Mouse (Mus musculus) CH12.LX (cell line): ENCODE results near the gene Tpsb2. TPM values are rescaled to one million over a fixed set of nuclear protein-coding genes. Genes with fewer than 3 reads are reported as not detected.

Experiments used
- DNase-seq: peaks from one replicate; pipeline ENCODE4 v3.0.0-alpha.2; 2013; ENCODE audit errors: extremely low read depth
- H3K27ac ChIP-seq: 2 replicates; pipeline ENCODE4 v1.5.1; 2012; ENCODE audit warnings: low read depth, mild to moderate bottlenecking, control low read depth, moderate library complexity; ENCODE audit not compliant: insufficient read depth
- H3K27me3 ChIP-seq: replicated peaks from 2 replicates; pipeline ENCODE3; 2012; ENCODE audit warnings: inconsistent platforms
- H3K36me3 ChIP-seq, 2 experiments: replicated peaks in 1 of 2; 2 replicates each; pipeline versions ENCODE3 to v1.6.1; 2012; ENCODE audit warnings: inconsistent platforms in 1 of 2, low read length in 1 of 2, mild to moderate bottlenecking in 1 of 2, mixed read lengths in 1 of 2, moderate library complexity in 1 of 2; ENCODE audit not compliant: control insufficient read depth in 1 of 2, insufficient read depth in 1 of 2
- H3K4me1 ChIP-seq, 2 experiments: 2 replicates each; pipeline ENCODE4 v1.6.1; 2012; ENCODE audit warnings: inconsistent platforms in 1 of 2, moderate library complexity in 1 of 2; ENCODE audit not compliant: insufficient read depth in 2 of 2, control insufficient read depth in 1 of 2
- H3K4me2 ChIP-seq: 2 replicates; pipeline ENCODE4 v1.6.1; 2012; ENCODE audit warnings: low read depth, mild to moderate bottlenecking, control low read depth; ENCODE audit not compliant: poor library complexity, insufficient read depth, severe bottlenecking
- H3K4me3 ChIP-seq, 3 experiments: fragments of 150-350 bp in 1 of 3; sonication (generic) in 1 of 3; replicated peaks in 1 of 3; 2 replicates each; pipeline versions ENCODE3 to v1.5.1; 2011 to 2012; ENCODE audit warnings: low read depth in 2 of 3, low read length in 2 of 3, mild to moderate bottlenecking in 2 of 3, moderate library complexity in 2 of 3, control low read depth in 1 of 3, improper control_type of control experiment in 1 of 3, inconsistent platforms in 1 of 3, mixed read lengths in 1 of 3; ENCODE audit not compliant: poor library complexity in 1 of 3
- H3K79me2 ChIP-seq: replicated peaks from 2 replicates; pipeline ENCODE4 v1.6.1; 2012; ENCODE audit warnings: mild to moderate bottlenecking, moderate library complexity; ENCODE audit not compliant: control insufficient read depth, poor library complexity, insufficient read depth, severe bottlenecking; ENCODE audit errors: extremely low read depth
- H3K9ac ChIP-seq: 2 replicates; pipeline ENCODE4 v1.6.1; 2012; ENCODE audit warnings: low read depth, mild to moderate bottlenecking, control low read depth, moderate library complexity; ENCODE audit not compliant: insufficient read depth
- H3K9me3 ChIP-seq: replicated peaks from 2 replicates; pipeline ENCODE3; 2012; ENCODE audit warnings: low read length, inconsistent platforms, mixed read lengths
- CHD1 ChIP-seq: IDR thresholded peaks from 2 replicates; pipeline ENCODE4 v1.6.1; 2012; ENCODE audit warnings: low read depth, low read length, improper control_type of control experiment, inconsistent platforms
- E2F4 ChIP-seq: IDR thresholded peaks from 2 replicates; pipeline ENCODE4 v1.6.1; 2011; ENCODE audit warnings: low read depth, low read length, improper control_type of control experiment; ENCODE audit not compliant: insufficient replicate concordance
- ELF1 ChIP-seq: IDR thresholded peaks from 2 replicates; pipeline ENCODE4 v1.6.1; 2014; ENCODE audit warnings: low read depth, mild to moderate bottlenecking, inconsistent platforms, low read length, improper control_type of control experiment
- GABPA ChIP-seq: IDR thresholded peaks from 2 replicates; pipeline ENCODE4 v1.6.1; 2012; ENCODE audit warnings: low read depth, low read length, improper control_type of control experiment, inconsistent platforms; ENCODE audit not compliant: insufficient replicate concordance
- JUN ChIP-seq: IDR thresholded peaks from 2 replicates; pipeline ENCODE4 v1.6.1; 2011; ENCODE audit warnings: low read depth, mild to moderate bottlenecking, low read length, improper control_type of control experiment, moderate library complexity; ENCODE audit not compliant: insufficient read depth
- KAT2A ChIP-seq: IDR thresholded peaks from 2 replicates; pipeline ENCODE4 v1.6.1; 2012; ENCODE audit warnings: low read length, improper control_type of control experiment, inconsistent platforms; ENCODE audit not compliant: insufficient replicate concordance
- MAFK ChIP-seq: IDR thresholded peaks from 2 replicates; pipeline ENCODE4 v1.6.1; 2011; ENCODE audit warnings: low read length, improper control_type of control experiment; ENCODE audit not compliant: insufficient replicate concordance
- MAZ ChIP-seq: IDR thresholded peaks from 2 replicates; pipeline ENCODE4 v1.6.1; 2012; ENCODE audit warnings: low read depth, mild to moderate bottlenecking, inconsistent platforms, low read length, improper control_type of control experiment, moderate library complexity
- MXI1 ChIP-seq: IDR thresholded peaks from 2 replicates; pipeline ENCODE4 v1.6.1; 2011; ENCODE audit warnings: mild to moderate bottlenecking, low read depth, low read length, improper control_type of control experiment
- MYC ChIP-seq: IDR thresholded peaks from 2 replicates; pipeline ENCODE4 v1.6.1; 2011; ENCODE audit warnings: low read depth, mild to moderate bottlenecking, improper control_type of control experiment, low read length
- NELFE ChIP-seq: IDR thresholded peaks from 2 replicates; pipeline ENCODE4 v1.6.1; 2011; ENCODE audit warnings: low read depth, low read length, improper control_type of control experiment
- NRF1 ChIP-seq: IDR thresholded peaks from 2 replicates; pipeline ENCODE4 v1.6.1; 2014; ENCODE audit warnings: low read depth, mild to moderate bottlenecking, inconsistent platforms, low read length, improper control_type of control experiment, moderate library complexity
- PAX5 ChIP-seq: IDR thresholded peaks from 2 replicates; pipeline ENCODE4 v1.6.1; 2012; ENCODE audit warnings: low read length, inconsistent platforms, mixed read lengths
- POLR2A ChIP-seq: IDR thresholded peaks from 2 replicates; pipeline ENCODE4 v1.6.1; 2011; ENCODE audit warnings: low read depth, mild to moderate bottlenecking, improper control_type of control experiment, low read length
- POLR2AphosphoS2 ChIP-seq: IDR thresholded peaks from 2 replicates; pipeline ENCODE4 v1.6.1; 2011; ENCODE audit warnings: low read depth, low read length, improper control_type of control experiment
- SMC3 ChIP-seq: IDR thresholded peaks from 2 replicates; pipeline ENCODE4 v1.6.1; 2011; ENCODE audit warnings: low read depth, low read length, improper control_type of control experiment
- TBP ChIP-seq: conservative IDR thresholded peaks from 2 replicates; pipeline ENCODE4 v1.6.1; 2011; ENCODE audit warnings: low read depth, low read length, improper control_type of control experiment
- UBTF ChIP-seq: IDR thresholded peaks from 2 replicates; pipeline ENCODE4 v1.6.1; 2012; ENCODE audit warnings: low read depth, mild to moderate bottlenecking, inconsistent platforms, low read length, improper control_type of control experiment, moderate library complexity
- ZMIZ1 ChIP-seq: IDR thresholded peaks from 2 replicates; pipeline ENCODE4 v1.6.1; 2012; ENCODE audit warnings: low read depth, mild to moderate bottlenecking, inconsistent platforms, low read length, improper control_type of control experiment
- ZNF384 ChIP-seq: IDR thresholded peaks from 2 replicates; pipeline ENCODE4 v1.6.1; 2012; ENCODE audit warnings: low read depth, low read length, improper control_type of control experiment, inconsistent platforms
- dilution Hi-C: fragments of 300-500 bp; cut with MboI; formaldehyde crosslinking; loops from 2 replicates; pipeline ENCODE4 v1.14.3; 2020; ENCODE audit warnings: low sequenced_read_pairs; ENCODE audit not compliant: extremely low pct_unique_long_range_greater_than_20kb, extremely low pct_ligation_motif_present
- in situ Hi-C: fragments of 300-500 bp; cut with MboI; formaldehyde crosslinking; loops from 3 replicates; pipeline ENCODE4 v1.14.3; 2019; ENCODE audit warnings: low sequenced_read_pairs, low pct_ligation_motif_present, low pct_unique_long_range_greater_than_20kb, mixed read lengths
- polyA plus RNA-seq: library from polyadenylated mRNA; unstranded; fragments of >175 nt; gene quantifications from 2 replicates; pipeline ENCODE4 v1.2.1, GENCODE M21; 2012; ENCODE audit warnings: low read depth; ENCODE audit not compliant: insufficient read length
- total RNA-seq, 2 experiments: library from RNA; depleted of rRNA; stranded (reverse); fragments of 300-350 nt in 1 of 2; fragments of >200 nt in 1 of 2; gene quantifications; 2 replicates each; pipeline ENCODE4 v1.2.3; 2012 to 2014

Gene Tpsb2
- total and polyA plus RNA-seq, 3 experiments, result not detected

DNA sequence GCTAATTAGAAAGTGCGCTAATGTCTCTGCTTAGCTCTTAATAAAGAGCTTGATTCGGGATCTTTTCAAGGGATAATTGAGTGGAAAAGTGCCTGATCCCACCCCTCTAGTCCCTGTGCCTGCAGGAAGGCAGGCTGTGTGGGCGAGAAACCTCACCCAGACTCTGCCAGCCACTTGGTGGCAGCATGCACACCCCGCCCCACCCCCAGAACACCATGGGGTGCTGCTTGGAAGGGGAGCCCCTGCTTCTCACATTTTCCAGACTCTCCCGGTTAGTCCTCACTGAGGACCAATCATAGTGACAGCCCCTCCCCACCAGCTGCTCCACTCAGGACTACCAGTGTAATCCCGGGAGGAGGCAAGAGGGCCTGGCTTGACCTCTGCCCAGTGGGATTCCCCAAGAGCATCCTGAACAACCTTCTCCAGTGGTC lies 39.9 kb downstream of the Tpsb2 start:
- H3K36me3 ChIP-seq, result no peaks in the 10 kb centered on the region
- no peaks in the 10 kb centered on the region for H3K79me2 ChIP-seq
- H3K4me1 ChIP-seq, result no peaks in the 10 kb centered on the region
- no peaks in the 10 kb centered on the region for H3K9me3 ChIP-seq
- no peak overlapping the region for H3K4me3 ChIP-seq
- no peak overlapping the region for H3K9ac ChIP-seq
- H3K27me3 ChIP-seq, result peaks cover 82% of the 10 kb centered on the region
- no peak overlapping the region for H3K4me2 ChIP-seq
- dilution Hi-C loops (no loop called here), in situ Hi-C loops (no loop called here)
- no peak overlapping the region for H3K27ac ChIP-seq
- no peak for DNase-seq
- TF ChIP-seq MAFK, result no peak

DNA sequence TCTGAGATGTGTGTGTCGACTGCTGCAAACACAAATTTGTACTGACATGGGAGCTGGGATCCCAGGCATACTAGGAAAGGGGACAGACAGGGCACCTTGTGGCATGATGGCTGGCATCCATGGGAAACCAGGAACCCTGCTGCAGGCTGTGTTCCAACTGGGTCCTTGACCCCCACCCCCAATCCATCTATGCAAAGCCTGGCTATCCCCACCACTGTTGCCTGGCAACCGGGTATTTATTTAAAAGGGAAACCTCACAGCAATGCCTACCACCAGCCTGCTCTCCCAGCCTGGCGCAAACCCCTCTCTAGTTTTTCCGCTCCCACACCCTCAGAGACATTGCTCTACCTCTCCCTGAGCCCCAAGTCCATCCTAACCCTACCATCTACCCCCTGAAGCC lies 41.2 kb downstream of the Tpsb2 start:
- H3K79me2 ChIP-seq, result no peaks in the 10 kb centered on the region
- H3K27ac ChIP-seq, result no peak overlapping the region
- no peak overlapping the region for H3K9ac ChIP-seq
- peaks cover 82% of the 10 kb centered on the region for H3K27me3 ChIP-seq
- H3K4me1 ChIP-seq, result no peaks in the 10 kb centered on the region
- in situ Hi-C loops, result no loop called here
- H3K9me3 ChIP-seq, result no peaks in the 10 kb centered on the region
- TF ChIP-seq GABPA, result no peak
- no peak for TF ChIP-seq E2F4
- TF ChIP-seq SMC3, result no peak
- no peak for TF ChIP-seq NRF1
- TF ChIP-seq MAZ, result no peak
- no peak for TF ChIP-seq POLR2A
- TF ChIP-seq ZMIZ1, result no peak
- TF ChIP-seq JUN, result no peak
- TF ChIP-seq MXI1, result no peak
- no peak for TF ChIP-seq NELFE
- TF ChIP-seq PAX5, result no peak
- TF ChIP-seq UBTF, result no peak
- TF ChIP-seq POLR2AphosphoS2, result no peak
- TF ChIP-seq KAT2A, result no peak
- TF ChIP-seq CHD1, result no peak
- no peak for TF ChIP-seq MYC
- no peak for TF ChIP-seq TBP
- TF ChIP-seq ELF1, result no peak
- TF ChIP-seq ZNF384, result no peak
- H3K4me3 ChIP-seq, result no peak overlapping the region
- dilution Hi-C loops, result no loop called here
- no peak overlapping the region for H3K4me2 ChIP-seq
- DNase-seq, result no peak
- H3K36me3 ChIP-seq, result no peaks in the 10 kb centered on the region
